Mouse (Mus musculus): ENCODE data around the gene Serpina16. TPM values are rescaled to one million over a fixed set of nuclear protein-coding genes. Genes with fewer than 3 reads are reported as not detected.

Gene Serpina16
- polyA plus RNA-seq (2014; fragmentation: Illumina TruSeq; extraction: RNeasy Lipid Tissue Mini Kit (QIAGEN cat#74804); ENCODE audit: insufficient read depth, low read depth, low replicate concordance) = not detected

DNA sequence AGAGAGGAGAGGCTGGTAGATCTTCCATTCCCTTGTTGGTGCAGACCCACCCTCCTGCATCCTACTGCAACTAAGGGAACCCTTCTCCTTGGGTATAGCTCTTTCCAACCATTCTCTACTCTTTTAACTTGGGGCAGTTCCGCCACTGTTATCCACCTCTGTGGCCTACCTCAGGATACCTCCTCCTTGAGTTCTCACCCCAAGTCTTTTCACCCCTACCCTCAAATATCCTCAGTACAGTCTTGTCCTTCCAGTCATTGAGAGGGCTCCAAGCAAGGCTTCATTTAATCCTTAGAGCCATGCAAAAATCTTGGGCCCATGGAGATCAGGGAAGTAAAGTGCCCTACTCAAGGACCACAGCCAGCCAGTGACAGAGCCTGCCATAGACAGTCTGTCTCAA is at the start of gene Serpina16:
Gene Serpina16 (minus strand): TSS at position 101 of the 400 bp plus-strand sequence.

DNA sequence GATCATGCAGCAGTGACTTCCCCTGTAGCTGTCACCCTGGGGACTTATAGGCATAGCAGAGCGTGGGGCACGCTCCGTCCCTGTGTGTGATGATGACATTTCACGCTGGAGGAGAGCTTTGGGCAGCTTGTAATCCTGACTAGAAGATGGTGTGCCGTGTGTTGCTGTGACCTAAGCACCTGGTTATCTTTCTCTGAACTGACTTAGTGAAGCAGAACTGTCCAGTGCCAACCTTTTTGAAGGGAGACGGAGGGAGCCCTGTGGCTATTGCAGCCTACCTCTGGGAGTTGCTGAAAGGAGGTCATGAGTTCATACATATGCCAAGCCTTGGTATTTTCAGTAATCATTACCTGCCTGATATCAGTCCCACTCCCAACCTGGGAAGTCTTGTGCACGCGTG is 19.5 kb upstream of the Serpina16 start, which contains the start of gene Serpina1f:
Gene Serpina1f (minus strand): TSS at position 101 of the 400 bp plus-strand sequence.

DNA sequence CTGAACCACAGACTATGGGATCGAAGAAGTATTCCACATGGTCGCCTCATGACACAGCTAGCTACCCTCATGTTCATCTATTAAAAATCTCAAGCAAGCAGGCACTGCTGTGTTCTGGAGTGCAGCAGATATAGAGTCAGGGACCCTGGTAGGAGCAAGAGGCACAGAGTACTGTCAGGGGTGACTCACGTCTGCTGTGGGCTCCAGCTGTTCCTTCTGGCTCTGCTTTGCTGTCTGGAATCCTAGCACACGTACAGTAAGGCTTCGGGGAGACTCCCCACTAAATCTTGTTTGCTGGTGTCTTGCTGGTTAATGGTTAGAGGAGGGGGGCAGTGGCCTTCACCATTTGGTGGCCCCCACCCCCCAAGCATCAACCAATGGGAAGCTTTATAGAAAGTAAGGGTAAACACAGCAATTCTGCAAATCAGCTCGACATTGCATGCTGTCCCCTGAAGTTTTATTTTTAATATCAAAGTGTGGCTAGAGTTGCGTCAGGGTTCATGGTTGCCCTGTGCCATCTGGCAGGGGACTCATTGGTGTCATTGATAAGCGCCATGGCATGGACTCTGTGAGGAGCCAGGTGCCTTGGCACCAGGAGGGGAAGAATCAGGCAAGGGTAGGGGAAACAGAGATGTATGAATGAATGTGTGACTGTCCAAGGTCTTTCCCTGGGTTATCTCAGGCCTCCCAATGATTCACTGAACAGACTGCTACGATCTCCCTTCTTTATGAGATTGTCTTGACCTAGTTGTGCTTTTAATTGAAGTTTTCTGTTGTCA is 18.9 kb downstream of the Serpina16 start, which contains the start of gene Serpina6:
Gene Serpina6 (minus strand): TSS at position 365 of the 779 bp plus-strand sequence.

DNA sequence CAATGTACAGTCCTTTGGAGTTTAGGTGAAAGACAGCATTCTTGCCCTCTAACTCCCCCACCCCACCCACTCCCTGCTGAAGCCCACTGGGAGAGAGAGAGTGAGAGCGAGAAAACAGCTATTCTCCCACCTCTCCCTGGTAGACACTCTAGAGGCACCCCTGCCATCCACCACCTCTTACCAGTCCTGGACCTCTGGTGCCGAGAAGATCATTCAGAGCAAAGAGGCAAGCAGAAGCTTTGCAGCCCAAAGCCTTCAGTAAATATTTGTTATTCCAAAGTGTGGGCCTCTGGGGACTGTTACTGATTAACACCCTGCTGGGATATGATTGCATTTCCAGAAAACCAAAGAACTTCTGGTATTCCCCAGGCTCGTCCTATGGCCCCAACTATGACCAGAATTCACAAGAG is 44.7 kb downstream of the Serpina16 start, which contains the start of gene Serpina10:
Gene Serpina10 (minus strand): TSS at position 242 of the 410 bp plus-strand sequence.

Other genes with a start within 250 kb of the Serpina16 start
- 253 TPM for gene Ifi27, start 241.9 kb downstream of the Serpina16 start, polyA plus RNA-seq (2014; fragmentation: Illumina TruSeq; extraction: RNeasy Lipid Tissue Mini Kit (QIAGEN cat#74804); ENCODE audit: insufficient read depth, low read depth, low replicate concordance)
- gene Ifi27l2a, start 232.5 kb downstream of the Serpina16 start, polyA plus RNA-seq (2014; fragmentation: Illumina TruSeq; extraction: RNeasy Lipid Tissue Mini Kit (QIAGEN cat#74804); ENCODE audit: insufficient read depth, low read depth, low replicate concordance) = 865 TPM
- gene Ifi27l2b, start 218.9 kb downstream of the Serpina16 start, polyA plus RNA-seq (2014; fragmentation: Illumina TruSeq; extraction: RNeasy Lipid Tissue Mini Kit (QIAGEN cat#74804); ENCODE audit: insufficient read depth, low read depth, low replicate concordance) = 0.30 TPM
- 2.8 TPM for gene Ppp4r4, start 143.9 kb downstream of the Serpina16 start, polyA plus RNA-seq (2014; fragmentation: Illumina TruSeq; extraction: RNeasy Lipid Tissue Mini Kit (QIAGEN cat#74804); ENCODE audit: insufficient read depth, low read depth, low replicate concordance)
- gene Serpina10, start 44.7 kb downstream of the Serpina16 start, polyA plus RNA-seq (2014; fragmentation: Illumina TruSeq; extraction: RNeasy Lipid Tissue Mini Kit (QIAGEN cat#74804); ENCODE audit: insufficient read depth, low read depth, low replicate concordance) = 0.50 TPM
- not detected for gene Serpina6, start 18.9 kb downstream of the Serpina16 start, polyA plus RNA-seq (2014; fragmentation: Illumina TruSeq; extraction: RNeasy Lipid Tissue Mini Kit (QIAGEN cat#74804); ENCODE audit: insufficient read depth, low read depth, low replicate concordance)
- not detected for gene Serpina1f, start 19.4 kb upstream of the Serpina16 start, polyA plus RNA-seq (2014; fragmentation: Illumina TruSeq; extraction: RNeasy Lipid Tissue Mini Kit (QIAGEN cat#74804); ENCODE audit: insufficient read depth, low read depth, low replicate concordance)
- not detected for gene Serpina1d, start 97.5 kb upstream of the Serpina16 start, polyA plus RNA-seq (2014; fragmentation: Illumina TruSeq; extraction: RNeasy Lipid Tissue Mini Kit (QIAGEN cat#74804); ENCODE audit: insufficient read depth, low read depth, low replicate concordance)
- gene Serpina1b, start 154.2 kb upstream of the Serpina16 start, polyA plus RNA-seq (2014; fragmentation: Illumina TruSeq; extraction: RNeasy Lipid Tissue Mini Kit (QIAGEN cat#74804); ENCODE audit: insufficient read depth, low read depth, low replicate concordance) = 0.28 TPM
- gene Serpina1a, start 187.4 kb upstream of the Serpina16 start, polyA plus RNA-seq (2014; fragmentation: Illumina TruSeq; extraction: RNeasy Lipid Tissue Mini Kit (QIAGEN cat#74804); ENCODE audit: insufficient read depth, low read depth, low replicate concordance) = 0.21 TPM
- not detected for gene Serpina1c, start 228.7 kb upstream of the Serpina16 start, polyA plus RNA-seq (2014; fragmentation: Illumina TruSeq; extraction: RNeasy Lipid Tissue Mini Kit (QIAGEN cat#74804); ENCODE audit: insufficient read depth, low read depth, low replicate concordance)